Mouse (Mus musculus) embryo, embryonic 10 days (tissue): ENCODE results near the gene Minos1.
A peak's percentile ranks its signal among the peaks of the same experiment; 100 is the strongest.

Experiments
- DNase-seq: peaks from one replicate; pipeline ENCODE4 v3.0.0-alpha.2; 2015; ENCODE audit warnings: low spot score

Minos1 gene

DNA sequence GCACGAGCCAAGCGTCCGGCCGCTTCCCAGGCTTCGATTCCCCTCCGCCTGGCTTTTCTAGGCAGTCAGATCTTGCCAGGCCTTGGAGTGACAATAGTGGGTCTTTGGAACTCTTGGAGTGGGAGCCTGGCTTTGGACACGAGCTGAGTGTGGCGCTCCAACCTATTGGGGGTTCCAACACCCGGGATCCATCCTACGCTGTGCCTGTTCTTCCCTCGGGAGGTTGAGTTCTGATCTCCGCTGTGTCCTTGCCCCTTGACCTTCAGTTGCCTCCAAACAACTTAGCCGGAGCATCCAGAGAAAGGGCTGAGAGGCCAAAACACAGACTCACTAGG lies 37.8 kb downstream of the Minos1 start:
- DNase-seq, result no peak

- peak; percentile 35 for DNase-seq
These were observed 38.3 kb downstream of the Minos1 start, which contains the start of gene Nbl1 for GRCm38 (mm10) chr4:139092356-139093195. Nbl1 (minus strand) TSS chr4:139092993.

DNA sequence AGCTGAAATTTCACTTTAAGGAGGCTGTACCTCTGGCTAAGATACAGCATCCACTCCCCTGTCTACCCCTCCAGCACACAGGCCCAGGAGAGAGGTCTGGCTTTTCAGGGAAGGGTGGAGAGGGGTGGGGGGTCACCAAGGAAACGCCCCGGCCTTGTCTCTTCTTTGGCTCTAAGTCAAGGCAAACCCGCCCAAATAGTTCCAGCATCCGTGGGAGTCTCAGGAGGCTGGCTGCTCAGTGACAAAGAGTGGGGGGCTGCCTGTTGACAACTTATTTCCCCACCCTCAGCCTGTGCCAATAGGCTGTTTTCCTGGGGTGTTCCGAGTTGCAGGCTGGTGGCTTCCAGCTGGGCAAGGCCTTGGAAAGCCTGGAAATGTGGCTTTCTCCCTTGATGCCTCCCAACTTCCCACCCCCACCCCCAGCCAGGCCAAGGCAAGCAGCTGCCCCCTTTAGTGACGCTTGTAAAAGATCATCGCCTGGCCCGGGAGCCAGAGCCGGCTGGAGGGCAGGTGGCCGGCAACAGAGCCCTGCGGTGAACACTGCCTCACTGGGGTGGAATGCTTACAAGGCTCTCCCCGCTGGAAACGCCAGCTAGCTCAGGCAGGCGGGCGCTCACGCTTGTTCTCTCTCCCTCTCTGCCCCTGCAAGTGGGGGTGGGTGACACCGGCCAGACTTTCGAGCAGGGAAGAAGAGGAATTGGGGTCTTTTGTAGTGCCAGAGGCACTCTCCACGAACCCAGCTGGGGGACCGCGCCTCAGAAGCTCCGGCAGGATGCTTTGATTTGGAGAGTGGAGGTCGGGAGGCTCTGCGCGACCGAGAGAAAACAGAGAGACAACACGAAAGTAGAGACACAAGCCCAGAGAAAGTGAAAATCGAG lies 39.2 kb downstream of the Minos1 start:
- DNase-seq, result peak; percentile 56

GRCm38 (mm10) chr4:139091066-139091465 lies 39.8 kb downstream of the Minos1 start:
- peak; percentile 25 for DNase-seq

DNA sequence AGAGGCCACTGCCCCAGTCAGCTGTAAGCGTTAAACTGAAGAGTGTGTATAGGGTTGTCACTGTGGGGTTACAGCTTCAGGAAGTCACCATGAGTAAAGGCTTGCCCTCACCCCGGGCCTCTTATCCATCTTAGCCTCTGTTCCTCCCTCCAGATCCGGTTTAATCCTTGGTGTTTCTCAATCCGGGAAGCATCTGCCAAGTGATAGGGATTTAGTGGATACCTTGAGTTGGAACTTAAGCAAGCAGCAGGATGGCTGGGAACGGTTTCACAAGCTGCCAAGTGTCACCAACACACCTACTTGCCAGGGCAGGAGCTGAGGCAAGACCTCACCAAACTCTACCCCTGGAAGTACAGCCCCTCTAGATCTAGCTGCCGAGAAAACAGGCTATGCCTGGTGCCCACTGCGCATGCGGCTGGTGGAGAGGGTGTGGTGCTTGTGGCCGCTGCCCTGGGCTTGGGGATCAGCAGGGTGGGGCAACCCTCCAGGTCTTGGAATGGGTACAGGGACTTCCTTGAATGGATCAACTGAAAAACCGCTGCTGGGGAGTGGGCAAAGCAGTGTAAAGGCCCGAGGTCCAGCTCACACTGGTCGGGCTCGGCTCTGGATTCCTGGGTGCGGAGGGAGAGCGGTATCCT lies 40.5 kb downstream of the Minos1 start:
- DNase-seq, result no peak

- no peak for DNase-seq
These were observed 41.8 kb downstream of the Minos1 start for GRCm38 (mm10) chr4:139088982-139089671.

DNA sequence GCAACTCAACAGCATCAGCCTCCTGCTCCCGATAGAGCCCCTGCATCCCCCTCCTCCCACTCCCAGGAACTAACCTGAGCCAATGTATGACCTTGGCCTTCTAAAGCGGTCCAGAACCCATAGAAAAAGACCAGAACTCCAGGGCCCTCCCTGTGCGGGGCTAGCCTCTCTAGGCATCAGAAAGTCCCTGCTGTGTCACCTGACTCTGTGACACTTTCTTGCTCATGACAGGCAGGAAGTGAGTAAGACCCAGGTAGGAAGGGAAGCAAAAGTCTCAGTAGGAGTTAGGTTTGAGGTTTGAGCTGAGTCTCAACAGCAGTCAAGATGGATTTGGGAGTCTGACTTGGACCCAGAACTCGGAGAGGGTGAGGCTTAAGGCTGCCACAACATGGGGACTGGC lies 43.9 kb downstream of the Minos1 start:
- DNase-seq, result no peak

DNA sequence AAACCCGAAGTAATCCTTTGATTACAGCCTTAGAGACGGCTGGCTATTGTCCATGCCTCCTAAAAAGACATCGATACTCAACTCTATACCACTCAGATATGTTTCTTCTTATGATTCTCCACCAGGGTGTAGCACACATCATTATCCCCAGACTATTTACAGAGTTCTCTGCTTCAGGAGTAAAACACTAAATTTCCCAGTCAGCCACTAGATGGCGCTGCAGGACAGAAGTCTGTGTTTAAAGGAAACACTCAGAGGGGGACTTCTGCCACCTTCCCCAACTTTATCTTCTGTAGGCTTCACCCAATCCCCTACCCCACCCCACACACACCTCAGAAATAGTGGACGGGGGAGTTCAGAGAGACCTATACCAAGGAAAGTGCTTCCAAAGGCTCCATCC lies 44.9 kb downstream of the Minos1 start:
- DNase-seq, result peak; percentile 90

GRCm38 (mm10) chr4:139085337-139085736 lies 45.6 kb downstream of the Minos1 start:
- no peak for DNase-seq

DNA sequence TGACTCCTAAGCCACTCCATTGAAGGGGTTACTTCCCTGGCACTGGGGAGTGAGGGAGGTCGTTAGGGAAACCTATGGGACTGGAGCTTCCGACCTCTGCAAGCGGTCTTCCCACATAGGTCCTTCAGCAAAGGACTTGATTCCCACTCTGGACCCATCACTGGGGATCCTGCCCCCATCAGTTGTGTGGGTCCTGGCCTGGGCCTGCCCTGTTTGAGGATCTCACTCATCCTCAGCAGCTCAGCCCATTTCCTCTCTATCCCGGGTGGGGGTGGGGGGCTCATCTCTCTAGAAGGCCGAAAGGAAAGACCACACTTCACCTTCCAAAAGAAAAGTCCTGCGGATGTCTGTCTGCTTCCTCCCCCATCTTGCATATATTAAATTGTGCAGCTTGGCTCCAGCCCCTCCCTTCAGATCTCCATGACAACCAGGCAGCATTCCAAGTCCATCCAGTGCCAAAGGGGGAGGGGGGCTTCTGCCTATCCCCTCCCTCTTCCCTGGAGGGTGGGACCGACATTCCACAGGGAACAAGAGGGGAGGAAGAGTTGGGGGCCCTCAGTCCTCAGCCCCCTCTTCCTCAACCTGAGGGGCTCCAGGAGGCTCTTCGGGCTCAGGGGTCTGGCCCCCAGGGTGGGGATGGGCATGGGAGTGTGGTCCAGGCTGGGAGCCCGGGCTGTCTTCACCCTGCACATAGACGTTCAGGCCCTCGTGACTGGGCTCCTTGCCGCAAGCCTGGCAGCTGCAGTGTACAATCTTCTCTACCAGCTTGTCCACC lies 47.9 kb downstream of the Minos1 start:
- DNase-seq, result peak; percentile 69

DNA sequence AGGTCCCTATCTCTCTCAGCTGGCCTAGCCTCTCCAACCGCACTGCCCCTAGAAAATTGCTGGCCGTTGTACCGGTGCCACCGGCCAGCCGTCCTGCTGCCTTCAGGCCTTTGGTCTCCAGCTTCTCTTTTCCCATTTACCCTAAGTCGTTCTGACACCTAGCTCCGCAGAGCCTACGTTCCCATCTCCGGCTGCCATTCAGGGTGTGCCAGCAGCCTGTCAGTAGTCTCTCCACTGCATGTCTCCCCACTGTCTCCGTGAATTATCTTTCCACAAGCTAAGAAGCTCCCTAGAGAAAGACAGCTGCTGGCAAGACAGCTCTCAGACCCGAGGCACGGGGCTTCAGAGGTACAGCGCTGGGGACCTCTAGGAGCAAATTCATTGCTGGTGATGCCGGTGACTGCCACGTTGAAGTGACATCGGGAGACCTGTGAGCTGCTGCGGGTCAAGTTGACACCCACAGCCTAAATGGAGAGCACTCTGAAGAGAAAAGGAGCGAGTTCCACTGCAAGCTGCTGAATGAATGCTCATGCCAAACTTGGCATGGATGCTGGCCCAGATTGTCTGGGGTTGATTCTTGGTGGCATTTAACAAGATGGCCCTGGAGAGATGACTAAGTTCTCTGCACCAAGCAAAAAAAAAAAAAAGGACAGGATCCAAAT lies 49.5 kb downstream of the Minos1 start:
- DNase-seq, result no peak

DNA sequence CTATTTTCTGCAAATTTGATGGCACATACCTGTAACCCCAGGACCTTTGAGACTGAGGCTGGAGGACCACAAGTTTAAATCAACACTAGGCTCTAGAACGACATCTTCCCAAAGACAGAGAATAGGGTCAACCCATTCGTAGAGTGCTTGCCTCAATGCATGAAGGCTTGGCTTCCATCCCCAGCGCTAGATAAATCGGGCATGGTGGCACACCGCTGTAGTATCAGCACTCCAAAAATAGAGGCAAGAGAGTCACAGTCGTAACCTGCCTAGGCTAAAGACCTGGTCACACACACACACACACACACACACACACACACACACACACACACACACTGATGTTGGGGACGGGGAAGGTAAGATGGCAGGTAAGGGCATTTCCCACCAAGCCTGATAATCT lies 50.7 kb downstream of the Minos1 start:
- DNase-seq, result no peak

GRCm38 (mm10) chr4:139079439-139079838 lies 51.5 kb downstream of the Minos1 start:
- DNase-seq, result no peak

DNA sequence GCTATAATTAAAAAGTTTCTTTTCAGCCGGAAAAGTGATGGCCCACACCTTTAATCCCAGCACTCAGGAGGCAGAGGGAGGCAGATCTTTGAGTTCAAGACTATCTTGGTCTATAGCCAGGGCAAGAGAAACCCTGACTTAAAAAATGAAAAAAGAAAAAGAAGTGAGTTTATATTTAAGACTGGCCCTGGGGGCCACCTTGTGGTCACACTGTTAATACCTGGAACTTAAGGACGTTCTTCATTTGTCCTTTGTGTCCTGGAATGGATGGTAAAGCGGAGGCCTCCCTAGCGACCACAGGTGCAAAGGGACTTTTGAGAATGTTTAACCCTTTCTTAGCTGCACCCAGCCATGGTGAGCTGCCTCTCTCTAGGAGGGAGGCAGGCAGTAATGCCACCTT lies 52.2 kb downstream of the Minos1 start:
- no peak for DNase-seq

- DNase-seq, result peak; percentile 74
These were observed 52.6 kb downstream of the Minos1 start for GRCm38 (mm10) chr4:139078313-139078712.

GRCm38 (mm10) chr4:139075915-139076314 lies 55.0 kb downstream of the Minos1 start:
- no peak for DNase-seq

DNA sequence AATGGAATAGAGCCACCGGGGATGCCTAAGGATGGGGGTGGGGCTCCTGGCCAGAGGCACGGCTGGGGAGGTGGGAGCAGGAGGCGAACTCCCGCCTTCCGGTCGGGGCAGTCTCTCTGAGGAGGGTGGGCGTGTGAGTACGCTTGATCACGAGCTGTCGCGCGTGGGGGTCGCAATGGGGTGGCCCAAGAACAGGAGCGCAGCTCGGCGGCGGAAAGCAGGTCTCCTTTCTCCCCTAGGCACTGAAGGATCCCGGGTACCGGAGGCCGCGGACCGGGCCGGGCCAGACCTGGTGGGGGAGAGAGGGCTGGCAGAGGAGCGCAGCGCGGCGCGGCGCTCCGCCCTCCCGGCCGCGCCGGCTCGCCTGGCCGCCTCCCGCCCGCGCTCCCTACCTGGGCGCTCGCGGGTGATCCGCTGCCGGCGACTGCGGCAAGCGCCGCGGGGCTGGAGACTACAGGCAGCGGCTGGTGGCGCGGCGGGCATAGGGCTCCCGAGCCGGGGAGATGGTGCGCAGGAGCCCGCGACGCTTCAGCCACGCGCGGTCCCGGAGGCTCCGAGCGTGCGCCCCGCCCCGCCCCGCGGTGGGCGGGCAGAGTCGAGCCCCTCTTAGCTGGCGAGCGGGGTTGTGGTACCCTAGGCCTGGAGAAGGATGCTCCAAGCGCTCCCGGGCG lies 55.7 kb downstream of the Minos1 start, which contains the start of gene Htr6:
Gene Htr6, minus strand, starts transcription at position 530 of the 671 bp plus-strand sequence.
- DNase-seq, result no peak

DNA sequence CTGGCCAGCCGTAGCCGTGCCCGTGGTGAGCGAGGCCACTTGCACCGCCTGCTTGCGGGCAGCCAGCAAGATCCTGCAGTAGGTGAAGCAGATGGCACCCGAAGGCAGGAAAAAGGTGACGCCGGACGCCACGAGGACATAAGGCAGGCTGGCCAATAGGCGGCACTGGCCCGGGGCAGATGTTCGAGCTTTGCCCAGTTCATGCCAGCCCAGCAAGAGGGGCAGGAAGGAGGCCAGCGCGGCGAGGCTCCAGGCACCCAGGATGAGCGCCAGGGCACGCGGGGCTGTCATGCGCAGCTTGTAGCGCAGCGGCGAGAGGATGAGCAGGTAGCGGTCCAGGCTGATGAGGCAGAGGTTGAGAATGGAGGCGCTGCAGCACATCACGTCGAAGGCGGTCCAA lies 56.9 kb downstream of the Minos1 start:
- DNase-seq, result no peak

DNA sequence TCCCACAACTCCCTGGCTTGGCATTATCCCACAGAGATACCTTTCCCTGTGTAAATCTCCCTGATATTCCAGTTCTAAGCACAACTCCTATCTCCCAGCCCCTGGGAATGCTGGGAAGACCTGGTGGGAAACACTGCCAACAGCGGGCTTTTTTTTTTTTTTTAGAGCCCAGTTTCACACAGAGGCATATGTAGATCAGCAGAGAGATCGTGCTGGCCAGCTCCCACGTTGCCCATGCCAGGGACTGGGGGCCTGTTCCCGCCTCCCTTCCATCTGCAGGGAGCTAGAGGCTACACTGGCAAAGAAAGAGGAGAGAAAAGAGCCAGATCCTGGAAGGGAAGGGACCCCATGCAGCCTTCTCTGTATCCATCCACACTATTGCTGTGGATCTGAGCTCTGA lies 62.6 kb downstream of the Minos1 start:
- DNase-seq, result no peak

DNA sequence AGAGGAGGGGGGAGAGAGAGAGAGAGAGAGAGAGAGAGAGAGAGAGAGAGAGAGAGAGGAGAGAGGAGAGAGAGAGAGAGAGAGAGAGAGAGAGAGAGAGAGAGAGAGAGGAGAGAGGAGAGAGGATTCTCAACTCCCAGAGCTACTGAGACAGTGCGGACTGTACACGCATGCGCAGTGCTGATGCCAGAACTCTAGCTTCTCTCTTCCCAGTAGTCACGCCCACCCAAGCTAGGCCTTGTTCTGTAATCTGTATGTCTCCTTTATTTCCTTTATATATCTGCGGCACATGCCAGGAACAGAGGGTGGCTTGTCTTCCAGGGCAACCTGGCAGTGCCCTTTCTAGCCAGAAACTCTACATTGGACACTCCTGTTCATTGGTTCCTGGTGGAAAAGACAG lies 66.1 kb downstream of the Minos1 start:
- no peak for DNase-seq
